Mouse (Mus musculus) heart, postnatal 0 days (tissue): ENCODE measurements around the gene Gm49373. TPM values are rescaled to one million over a fixed set of nuclear protein-coding genes. Genes with fewer than 3 reads are reported as not detected.

Experiments
- ATAC-seq: fragments of 200-750 bp; cut with Nextera tagmentation; 2 replicates; pipeline ENCODE4 v1.8.0; 2017; ENCODE audit warnings: low read depth, moderate number of reproducible peaks, moderate library complexity; ENCODE audit not compliant: insufficient read depth
- DNase-seq: peaks from one replicate; pipeline ENCODE4 v3.0.0-alpha.2; 2016; ENCODE audit warnings: low spot score
- H3K27ac ChIP-seq: fragments of 300-500 bp; sonication (generic); 2 replicates; pipeline ENCODE4 v1.5.1; 2014; ENCODE audit warnings: low read depth, mild to moderate bottlenecking
- H3K27me3 ChIP-seq: fragments of 300-500 bp; sonication (generic); 2 replicates; pipeline ENCODE4 v1.6.1; 2014; ENCODE audit warnings: low read length, mixed read lengths; ENCODE audit not compliant: control insufficient read depth, insufficient read depth
- H3K36me3 ChIP-seq: fragments of 300-500 bp; sonication (generic); replicated peaks from 2 replicates; pipeline ENCODE4 v1.6.1; 2014; ENCODE audit warnings: low read length, mixed read lengths; ENCODE audit not compliant: control insufficient read depth, insufficient read depth
- H3K4me1 ChIP-seq: fragments of 300-500 bp; sonication (generic); 2 replicates; pipeline ENCODE4 v1.6.1; 2014; ENCODE audit warnings: antibody characterized with exemption; ENCODE audit not compliant: control insufficient read depth, insufficient read depth
- H3K4me2 ChIP-seq: fragments of 300-500 bp; sonication (generic); 2 replicates; pipeline ENCODE4 v1.6.1; 2014; ENCODE audit warnings: low read depth, mild to moderate bottlenecking, low read length, moderate library complexity
- H3K4me3 ChIP-seq: fragments of 300-500 bp; sonication (generic); 2 replicates; pipeline ENCODE4 v1.5.1; 2014; ENCODE audit warnings: low read depth, low read length
- H3K9ac ChIP-seq: fragments of 300-500 bp; sonication (generic); replicated peaks from 2 replicates; pipeline ENCODE4 v1.6.1; 2014; ENCODE audit warnings: low read depth, low read length, mixed read lengths
- H3K9me3 ChIP-seq: fragments of 300-500 bp; sonication (generic); replicated peaks from 2 replicates; pipeline ENCODE4 v1.6.1; 2016; ENCODE audit warnings: low read length; ENCODE audit not compliant: control insufficient read depth
- CTCF ChIP-seq: IDR thresholded peaks from 2 replicates; pipeline ENCODE4 v1.5.1; 2016; ENCODE audit warnings: antibody characterized with exemption, control low read depth, low read depth
- EP300 ChIP-seq: IDR thresholded peaks from 2 replicates; pipeline ENCODE4 v1.6.1; 2016; ENCODE audit warnings: antibody characterized with exemption, low read depth
- WGBS: fragments of 180-500 bp; shearing (Covaris S2); extraction: QIAGEN DNeasy Blood & Tissue Kit; methylation state at CpG from one replicate; pipeline ENCODE4 v1.1.7; 2014; 5-methylcytosine and 5-hydroxymethylcytosine counted together
- polyA plus RNA-seq: library from polyadenylated mRNA; unstranded; fragments of >200 nt; fragmentation: Nextera tagmentation; extraction: Ambion mirVana; gene quantifications from 2 replicates; pipeline ENCODE4 v1.2.1, GENCODE M21; 2015
- total RNA-seq: library from RNA; depleted of rRNA; stranded (reverse); fragments of >200 nt; gene quantifications from 2 replicates; pipeline ENCODE4 v1.2.3, GENCODE M21; 2014; ENCODE audit warnings: low replicate concordance

Gm49373 gene
- total and polyA plus RNA-seq, 2 experiments from 2014 or later: 0.18 TPM; not detected in 1

- no peaks in the 10 kb centered on the region for H3K36me3 ChIP-seq
- H3K4me3 ChIP-seq: no peak overlapping the region
- ATAC-seq (no peak), DNase-seq (no peak)
- H3K4me1 ChIP-seq: no peaks in the 10 kb centered on the region
- peaks cover 9% of the 10 kb centered on the region; the same call in 1 of the 2 replicates for H3K27me3 ChIP-seq
- H3K9ac ChIP-seq: no peak overlapping the region
- TF ChIP-seq EP300: no peak
- no peak for TF ChIP-seq CTCF
- 75% methylated on average over 4 of the region's 4 CpGs for WGBS
- H3K9me3 ChIP-seq: no peaks in the 10 kb centered on the region
- H3K27ac ChIP-seq: no peak overlapping the region
- H3K4me2 ChIP-seq: no peak overlapping the region
Measured at GRCm38 (mm10) chr9:21043563-21043962, 29.3 kb downstream of the Gm49373 start.

- 43% methylated on average over 4 of the region's 4 CpGs for WGBS
- Histone ChIP-seq H3K36me3 (no peaks in the 10 kb centered on the region), H3K27ac (no peak overlapping the region), H3K9ac (no peak overlapping the region), H3K4me2 (no peak overlapping the region), H3K9me3 (no peaks in the 10 kb centered on the region), H3K27me3 (peaks cover 30% of the 10 kb centered on the region), H3K4me3 (no peak overlapping the region), H3K4me1 (peaks cover 15% of the 10 kb centered on the region; the same call in 1 of the 2 replicates)
- DNase-seq (no peak), ATAC-seq (no peak)
- TF ChIP-seq EP300 (no peak), CTCF (no peak)
Measured at GRCm38 (mm10) chr9:21041308-21041707, 31.6 kb downstream of the Gm49373 start.

DNA sequence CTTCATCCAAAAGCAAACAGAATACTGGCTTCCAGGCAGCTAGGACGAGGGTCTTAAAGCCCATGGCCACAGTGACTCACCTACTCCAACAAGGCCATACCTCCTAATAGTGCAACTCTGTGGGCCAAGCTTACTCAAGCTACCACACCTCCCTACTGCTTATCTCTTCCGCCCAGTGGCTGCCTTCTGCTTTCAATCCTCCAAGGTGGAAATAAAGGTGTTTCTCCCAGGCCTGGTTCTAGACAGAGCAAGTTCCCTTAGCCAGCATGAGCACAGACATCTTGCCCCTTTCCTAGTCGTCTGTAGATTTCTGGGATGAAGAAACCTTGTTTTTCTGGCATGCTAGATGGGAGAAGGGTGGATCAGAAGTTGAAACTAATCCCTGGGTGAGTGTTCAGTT lies 33.1 kb downstream of the Gm49373 start:
- ATAC-seq: no peak
- 79% methylated on average over 3 of the region's 3 CpGs for WGBS
- Histone ChIP-seq H3K4me2 (no peak overlapping the region), H3K9me3 (no peaks in the 10 kb centered on the region), H3K27me3 (peaks cover 45% of the 10 kb centered on the region), H3K4me1 (peaks cover 15% of the 10 kb centered on the region; the same call in 1 of the 2 replicates), H3K36me3 (no peaks in the 10 kb centered on the region), H3K4me3 (no peak overlapping the region), H3K27ac (no peak overlapping the region), H3K9ac (no peak overlapping the region)
- TF ChIP-seq CTCF (no peak), EP300 (no peak)
- no peak for DNase-seq

DNA sequence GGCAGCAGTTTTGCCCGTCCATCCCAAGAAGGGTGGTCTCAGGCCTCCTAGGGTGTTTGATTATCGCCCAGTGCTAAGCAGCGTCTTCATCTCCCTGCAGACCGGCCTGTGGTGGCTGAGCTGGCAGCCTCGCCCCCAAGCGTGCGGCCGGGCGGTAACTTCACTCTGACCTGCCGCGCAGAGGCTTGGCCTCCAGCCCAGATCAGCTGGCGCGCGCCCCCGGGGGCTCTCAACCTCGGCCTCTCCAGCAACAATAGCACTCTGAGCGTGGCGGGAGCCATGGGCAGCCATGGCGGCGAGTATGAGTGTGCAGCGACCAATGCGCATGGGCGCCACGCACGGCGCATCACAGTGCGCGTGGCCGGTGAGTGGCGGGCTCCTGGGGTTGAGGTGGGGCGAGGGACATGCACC lies 35.4 kb downstream of the Gm49373 start:
- no peak for TF ChIP-seq EP300
- TF ChIP-seq CTCF: no peak
- peak overlapping the region; percentile 66 for H3K4me2 ChIP-seq
- H3K9me3 ChIP-seq: no peaks in the 10 kb centered on the region
- DNase-seq (peak; percentile 62), ATAC-seq (peak; percentile 62)
- 2% methylated on average over 31 of the region's 31 CpGs for WGBS
- peak overlapping the region; percentile 41 for H3K4me3 ChIP-seq
- H3K27me3 ChIP-seq: peaks cover 67% of the 10 kb centered on the region
- no peak overlapping the region for H3K27ac ChIP-seq
- H3K36me3 ChIP-seq: no peaks in the 10 kb centered on the region
- H3K9ac ChIP-seq: 0 out of 2 replicates have a peak overlapping the region, but pooled peaks have one; percentile 16
- H3K4me1 ChIP-seq: peaks cover 25% of the 10 kb centered on the region; the same call in 1 of the 2 replicates

GRCm38 (mm10) chr9:21036666-21037065 lies 36.2 kb downstream of the Gm49373 start:
- Histone ChIP-seq H3K9me3 (no peaks in the 10 kb centered on the region), H3K36me3 (no peaks in the 10 kb centered on the region), H3K4me2 (peak overlapping the region; percentile 66), H3K27me3 (peaks cover 76% of the 10 kb centered on the region), H3K4me3 (peak overlapping the region; percentile 41; the same call in 1 of the 2 replicates), H3K4me1 (peaks cover 32% of the 10 kb centered on the region; the same call in 1 of the 2 replicates), H3K27ac (no peak overlapping the region), H3K9ac (no peak overlapping the region)
- DNase-seq (no peak), ATAC-seq (no peak)
- 4% methylated on average over 22 of the region's 22 CpGs for WGBS
- TF ChIP-seq EP300 (no peak), CTCF (no peak)

DNA sequence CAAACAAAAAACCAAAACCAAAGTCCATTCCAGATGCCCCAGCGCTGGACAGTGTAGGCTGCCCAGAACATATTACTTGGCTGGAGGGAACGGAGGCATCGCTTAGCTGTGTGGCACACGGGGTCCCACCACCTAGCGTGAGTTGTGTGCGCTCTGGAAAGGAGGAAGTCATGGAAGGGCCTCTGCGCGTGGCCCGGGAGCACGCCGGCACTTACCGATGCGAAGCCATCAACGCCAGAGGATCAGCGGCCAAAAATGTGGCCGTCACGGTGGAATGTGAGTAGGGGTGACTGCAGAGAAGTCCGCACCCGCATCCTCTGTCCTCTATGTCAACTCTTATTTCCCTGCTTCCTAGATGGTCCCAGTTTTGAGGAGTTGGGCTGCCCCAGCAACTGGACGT lies 36.7 kb downstream of the Gm49373 start:
- no peak overlapping the region for H3K4me3 ChIP-seq
- H3K4me2 ChIP-seq: no peak overlapping the region
- WGBS: 13% methylated on average over 20 of the region's 20 CpGs
- peaks cover 36% of the 10 kb centered on the region; the same call in 1 of the 2 replicates for H3K4me1 ChIP-seq
- peaks cover 76% of the 10 kb centered on the region for H3K27me3 ChIP-seq
- H3K9ac ChIP-seq: no peak overlapping the region
- no peak overlapping the region for H3K27ac ChIP-seq
- H3K9me3 ChIP-seq: no peaks in the 10 kb centered on the region
- DNase-seq (no peak), ATAC-seq (no peak)
- no peak for TF ChIP-seq CTCF
- TF ChIP-seq EP300: no peak
- H3K36me3 ChIP-seq: no peaks in the 10 kb centered on the region
